Mouse (Mus musculus) thymus, postnatal 4 days (tissue): ENCODE results near the gene Aunip.

ENCODE experiments used
- DNase-seq: peaks from one replicate; pipeline ENCODE4 v3.0.0; 2021

The Aunip gene

DNA sequence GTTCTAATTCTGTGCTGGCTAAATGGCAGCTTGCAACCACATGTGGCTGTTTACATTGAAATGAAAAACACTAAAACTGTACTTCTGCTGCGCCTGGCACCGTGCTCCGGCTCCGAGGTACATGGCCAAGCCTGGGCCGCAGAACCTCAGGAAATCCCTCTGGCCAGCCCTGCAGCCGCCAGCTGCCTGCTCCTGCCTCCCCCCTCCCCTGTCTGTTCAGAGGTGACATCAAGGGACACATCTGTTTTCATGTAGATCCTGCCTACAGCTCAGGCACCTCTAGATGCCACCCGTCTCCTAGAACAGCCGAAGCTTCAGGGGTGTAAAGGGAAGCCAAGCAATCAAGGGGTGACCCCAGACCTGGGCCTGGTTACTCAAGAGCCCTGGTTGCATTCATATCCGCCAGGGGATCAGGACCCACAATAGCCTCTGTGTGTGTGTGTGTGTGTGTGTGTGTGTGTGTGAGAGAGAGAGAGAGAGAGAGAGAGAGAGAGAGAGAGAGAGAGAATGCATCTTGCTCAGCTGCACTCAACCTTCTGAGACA is 47.8 kb downstream of the Aunip start:
- DNase-seq = peak; percentile 62

DNA sequence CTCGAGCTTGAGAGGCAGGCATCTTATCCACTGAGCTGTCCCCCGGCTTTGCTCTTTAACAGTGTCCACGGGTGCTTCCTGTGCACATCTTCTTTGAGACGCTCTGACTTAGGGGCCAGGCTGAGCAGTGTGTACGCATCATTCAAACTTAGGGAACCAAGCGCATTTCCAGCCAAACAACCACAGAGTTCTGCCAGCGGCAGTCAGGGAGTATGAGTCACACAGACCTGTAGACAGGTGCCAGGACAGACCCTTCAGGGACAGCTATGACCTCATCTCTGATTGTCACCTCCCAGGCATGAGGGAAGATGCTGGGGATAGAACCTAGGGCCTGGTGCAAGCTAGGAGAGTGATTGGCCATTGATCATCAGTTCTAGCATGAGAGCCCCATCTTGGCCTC is 48.4 kb downstream of the Aunip start:
- DNase-seq = no peak

DNA sequence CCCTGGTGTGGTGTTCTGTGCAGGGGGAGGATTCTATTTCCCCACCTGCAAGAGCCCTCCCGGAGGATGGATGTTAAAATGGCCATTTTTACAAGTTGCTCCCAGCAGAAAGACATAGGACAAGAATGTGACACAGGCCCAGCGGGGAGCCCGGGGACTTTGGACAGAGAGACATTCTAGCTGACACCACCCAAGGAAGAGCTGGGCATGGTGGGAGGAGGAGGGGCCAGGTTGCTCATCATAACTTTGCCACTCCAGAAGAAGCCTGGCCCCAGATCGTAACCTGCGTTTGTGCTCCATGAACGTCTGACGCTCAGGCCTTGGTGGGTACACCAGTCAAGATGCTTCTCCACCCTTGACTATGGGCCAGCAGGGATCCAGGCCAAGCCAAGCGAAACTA is 49.9 kb downstream of the Aunip start:
- DNase-seq = no peak

DNA sequence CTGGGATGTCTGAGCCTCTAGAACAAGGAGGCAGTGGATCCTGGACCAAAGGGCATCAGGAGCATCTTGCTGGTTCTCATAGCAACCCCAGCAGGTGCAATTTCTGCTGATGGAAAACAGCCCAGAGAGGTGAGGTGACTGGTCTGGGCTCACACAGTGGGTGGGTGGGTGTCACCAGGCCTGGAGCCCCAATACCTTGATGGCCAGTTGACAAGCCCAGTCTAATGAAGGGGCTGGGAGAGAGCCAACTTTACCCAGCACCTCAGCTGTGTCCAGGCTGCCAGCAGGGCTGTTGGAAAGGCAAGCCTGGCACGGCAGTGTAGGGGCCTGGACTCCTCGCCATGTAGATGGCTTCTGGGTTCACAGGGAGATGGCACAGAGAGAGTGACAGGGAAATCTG is 51.2 kb downstream of the Aunip start:
- no peak for DNase-seq

DNA sequence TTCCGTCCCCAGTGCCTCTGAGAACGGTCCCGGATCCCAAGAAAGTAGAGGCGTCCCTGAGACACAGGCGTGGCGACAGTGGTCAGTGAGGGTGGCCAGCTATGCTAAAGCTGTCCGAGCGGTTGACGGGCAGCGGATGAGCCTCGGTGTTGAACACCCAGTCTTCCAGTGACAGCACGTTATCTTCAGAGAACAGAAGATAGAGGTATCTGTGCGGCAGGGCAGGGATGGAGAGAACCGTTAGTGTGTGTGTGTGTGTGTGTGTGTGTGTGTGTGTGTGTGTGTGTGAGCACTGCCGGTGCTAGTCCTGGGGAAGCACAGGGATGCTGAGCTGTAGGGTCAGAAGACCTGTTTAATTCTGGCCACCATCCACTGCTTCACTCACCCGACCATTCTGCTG is 52.8 kb downstream of the Aunip start:
- DNase-seq = no peak

DNA sequence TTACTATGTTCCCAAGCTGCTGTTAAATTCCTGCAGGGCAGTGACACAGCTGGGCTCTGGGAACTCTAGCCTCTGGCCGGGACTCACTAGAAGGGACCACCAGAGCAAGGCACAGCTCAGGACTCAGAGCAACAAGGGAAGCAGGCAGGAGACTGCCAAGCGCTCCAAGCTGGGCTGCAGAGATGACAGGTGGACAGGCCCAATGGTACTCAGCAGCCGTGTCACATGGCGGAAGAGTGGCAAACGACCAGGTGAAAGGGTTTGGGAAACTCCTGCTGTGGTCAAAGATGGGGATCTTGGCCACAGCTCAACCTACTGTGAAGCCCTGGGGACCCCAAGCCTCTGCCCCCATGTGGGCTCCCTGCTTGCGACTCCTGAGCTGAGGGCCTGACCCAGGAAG is 53.3 kb downstream of the Aunip start:
- DNase-seq = no peak

DNA sequence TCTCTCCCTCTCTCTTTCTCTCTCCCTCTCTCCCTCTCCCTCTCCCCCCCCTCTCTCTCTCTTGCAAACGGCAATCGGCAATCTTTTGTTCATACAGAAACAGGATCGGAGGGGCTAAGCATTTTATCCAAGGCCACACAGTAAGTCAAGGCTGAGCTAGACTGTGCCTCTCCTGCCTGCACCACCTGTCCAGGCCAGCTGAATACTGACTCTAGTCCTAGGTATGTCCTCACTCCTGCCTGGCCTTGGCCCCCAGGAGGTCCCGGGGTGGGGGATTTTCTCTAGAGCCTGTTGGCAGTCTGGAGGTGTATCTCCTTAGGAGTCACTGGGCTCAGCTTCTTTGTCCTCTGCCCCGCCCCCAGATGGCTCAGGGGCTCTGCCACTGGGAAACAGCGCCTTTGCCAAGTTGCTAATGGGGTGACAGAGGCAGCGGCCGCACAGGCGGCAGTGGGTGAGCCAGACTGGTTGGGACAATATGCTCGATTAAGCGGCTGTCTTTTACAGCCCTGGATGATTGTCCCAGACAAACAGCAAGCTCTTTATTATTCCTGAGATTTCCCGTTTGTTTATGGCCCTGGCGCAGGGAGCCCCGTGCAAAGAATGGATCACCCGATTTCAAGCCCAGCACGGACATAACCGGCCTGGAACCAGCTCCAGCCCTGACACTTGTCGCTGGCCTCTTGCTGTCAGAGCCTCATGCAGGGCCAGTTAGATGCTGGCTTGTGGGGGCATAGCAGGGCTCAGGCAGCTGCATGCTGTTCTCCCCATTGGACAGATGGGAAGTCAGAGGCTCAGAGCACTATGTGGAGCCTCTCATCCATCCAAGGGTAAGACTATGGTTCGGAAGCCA is 56.8 kb downstream of the Aunip start:
- no peak for DNase-seq

DNA sequence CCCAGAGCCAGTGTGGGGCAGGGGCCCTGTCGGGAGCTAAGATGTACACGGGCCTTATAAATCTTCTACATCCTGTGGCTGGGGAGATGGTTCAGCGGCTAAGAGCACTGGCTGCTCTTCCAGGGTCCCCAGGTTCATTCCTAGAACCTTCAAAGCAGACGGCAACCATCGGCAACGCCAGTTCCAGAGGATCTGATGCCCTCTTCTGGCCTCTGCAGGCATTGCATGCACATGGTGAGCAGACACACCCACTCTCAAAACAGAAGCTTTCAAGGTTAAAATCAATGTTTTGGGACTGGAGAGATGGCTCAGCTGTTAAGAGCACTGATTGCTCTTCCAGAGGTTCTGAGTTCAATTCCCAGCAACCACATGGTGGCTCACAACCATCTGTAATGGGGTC is 58.4 kb downstream of the Aunip start:
- peak; percentile 69 for DNase-seq

DNA sequence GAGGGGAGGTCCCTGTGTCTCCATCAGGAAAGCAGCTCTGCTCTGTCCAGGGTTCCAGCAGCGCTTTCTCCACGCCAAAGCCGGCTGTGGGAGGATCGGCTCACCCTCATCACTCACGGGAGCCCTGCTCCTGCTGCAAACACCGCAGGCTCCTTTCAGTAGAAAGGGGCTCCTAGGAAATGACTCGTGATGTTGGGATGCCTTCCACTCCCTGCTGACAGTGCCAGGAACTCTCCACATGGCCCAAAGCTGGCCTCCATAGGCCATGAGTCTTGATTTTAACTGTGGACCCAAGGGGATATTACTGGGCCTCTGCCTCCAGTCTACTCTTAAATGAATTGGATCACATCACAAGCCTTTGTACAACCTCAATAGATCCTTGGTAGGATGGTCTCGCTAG is 59.0 kb downstream of the Aunip start:
- no peak for DNase-seq

DNA sequence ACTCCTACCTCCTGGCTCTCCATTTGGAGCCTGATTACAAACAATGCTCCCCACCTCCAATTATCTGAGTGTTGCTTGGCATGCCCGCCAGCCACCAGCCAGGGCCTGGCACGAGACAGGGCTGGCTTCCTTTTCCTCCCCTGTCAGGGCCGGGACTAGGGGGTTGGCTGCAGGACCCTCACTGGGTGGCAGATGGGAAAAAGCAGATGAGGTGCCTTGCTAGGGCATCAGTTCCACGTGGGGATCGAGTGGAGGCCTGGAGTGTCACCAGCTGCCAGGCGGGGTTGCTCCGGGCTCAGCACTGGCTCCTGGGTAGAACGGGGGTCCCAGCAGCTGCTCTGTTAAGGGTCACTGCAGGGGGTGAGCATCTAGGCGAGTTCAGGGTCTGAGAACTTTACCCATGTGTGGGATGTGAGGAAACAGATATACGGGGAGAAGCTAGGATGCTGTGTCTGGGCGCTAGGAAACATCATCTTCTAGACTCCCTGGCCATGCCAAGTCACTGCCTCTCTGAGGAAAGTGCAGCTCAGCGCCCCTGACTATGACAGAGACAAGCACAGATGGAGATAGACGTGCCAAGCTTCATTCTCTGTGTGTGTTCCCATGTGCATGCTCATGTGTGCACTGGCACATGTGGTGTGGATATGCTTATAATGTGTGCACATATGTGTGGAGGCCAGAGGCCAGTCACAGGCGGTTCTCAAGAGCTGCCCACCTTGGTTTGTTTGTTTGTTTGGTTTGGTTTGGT is 60.1 kb downstream of the Aunip start:
- no peak for DNase-seq

DNA sequence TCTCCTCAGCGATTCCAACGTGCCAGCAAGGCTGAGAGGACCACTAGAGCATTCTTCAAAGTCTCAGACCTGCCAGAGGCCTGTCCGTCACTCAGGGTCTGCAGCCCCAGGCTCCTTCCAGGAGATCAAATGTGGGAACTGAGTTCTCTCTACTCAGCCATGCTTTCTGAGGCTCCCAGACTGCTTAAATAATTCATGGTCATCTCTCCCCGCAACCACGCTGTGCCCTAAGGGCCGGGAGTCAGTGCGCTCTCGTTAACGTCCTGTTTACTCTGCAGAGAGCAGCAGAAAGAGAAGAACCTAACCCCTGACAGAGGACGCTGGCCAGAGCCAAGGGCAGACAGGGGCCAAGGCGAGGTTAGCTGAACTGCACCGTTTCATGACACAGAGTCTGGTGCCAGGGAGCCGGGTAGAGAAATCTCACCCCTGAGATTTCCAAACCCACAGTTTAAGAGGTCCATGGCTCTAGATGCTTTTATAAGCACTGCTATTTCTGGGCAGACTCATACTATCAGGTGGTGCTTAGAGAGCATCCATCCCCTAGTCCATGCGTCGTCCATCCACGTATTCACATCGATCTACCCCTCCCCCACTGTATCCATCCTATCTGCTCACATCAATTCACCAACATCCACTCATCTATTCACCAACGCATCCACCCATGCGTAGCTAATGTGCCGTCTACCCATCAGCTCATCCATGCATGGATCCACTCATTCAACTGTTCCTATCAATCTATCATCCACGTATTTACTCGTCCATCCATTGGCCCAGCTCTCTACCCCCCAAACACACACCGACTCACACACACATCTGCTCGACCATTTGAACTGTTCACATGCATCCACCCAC is 61.9 kb downstream of the Aunip start:
- no peak for DNase-seq
